Mouse (Mus musculus) kidney, embryonic 15.5 days (tissue): ENCODE measurements around the gene Tbx1. TPM values are rescaled to one million over a fixed set of nuclear protein-coding genes. Genes with fewer than 3 reads are reported as not detected.

Experiments used
- ATAC-seq: fragments of 200-750 bp; cut with Nextera tagmentation; replicated peaks from 2 replicates; pipeline ENCODE4 v1.8.0; 2017; ENCODE audit warnings: moderate TSS enrichment; ENCODE audit not compliant: low FRiP score
- H3K27ac ChIP-seq: fragments of 300-500 bp; sonication (generic); 2 replicates; pipeline ENCODE4 v1.5.1; 2015; ENCODE audit warnings: mild to moderate bottlenecking, inconsistent platforms
- H3K27me3 ChIP-seq: fragments of 300-500 bp; sonication (generic); 2 replicates; pipeline ENCODE4 v1.6.1; 2015; ENCODE audit warnings: inconsistent platforms
- H3K36me3 ChIP-seq: fragments of 300-500 bp; sonication (generic); 2 replicates; pipeline ENCODE4 v1.6.1; 2015; ENCODE audit warnings: inconsistent platforms
- H3K4me1 ChIP-seq: fragments of 300-500 bp; sonication (generic); 2 replicates; pipeline ENCODE4 v1.6.1; 2015; ENCODE audit warnings: inconsistent platforms
- H3K4me2 ChIP-seq: fragments of 300-500 bp; sonication (generic); 2 replicates; pipeline ENCODE4 v1.6.1; 2015; ENCODE audit warnings: moderate library complexity, mild to moderate bottlenecking, inconsistent platforms
- H3K4me3 ChIP-seq: fragments of 300-500 bp; sonication (generic); replicated peaks from 2 replicates; pipeline ENCODE4 v1.5.1; 2015; ENCODE audit warnings: mild to moderate bottlenecking, inconsistent platforms
- H3K9ac ChIP-seq: fragments of 300-500 bp; sonication (generic); 2 replicates; pipeline ENCODE4 v1.6.1; 2015; ENCODE audit warnings: mild to moderate bottlenecking, inconsistent platforms
- H3K9me3 ChIP-seq: fragments of 300-500 bp; sonication (generic); replicated peaks from 2 replicates; pipeline ENCODE4 v1.6.1; 2016; ENCODE audit warnings: inconsistent platforms
- WGBS: fragments of 180-500 bp; shearing (Covaris S2); methylation state at CpG from one replicate; pipeline ENCODE4 v1.1.7; 2015; ENCODE audit warnings: mixed read lengths; 5-methylcytosine and 5-hydroxymethylcytosine counted together
- polyA plus RNA-seq: library from polyadenylated mRNA; unstranded; fragments of >200 nt; fragmentation: Nextera tagmentation; extraction: Ambion mirVana; gene quantifications from 2 replicates; pipeline ENCODE4 v1.2.1, GENCODE M21; 2015

Gene Tbx1
- polyA plus RNA-seq, 1 experiment from 2014 or later: 0.40 TPM

GRCm38 (mm10) chr16:18628948-18629340 lies 38.5 kb upstream of the Tbx1 start:
- 34% methylated on average over 2 of the region's 2 CpGs for WGBS
- Histone ChIP-seq H3K27me3 (peaks cover 67% of the 10 kb centered on the region), H3K36me3 (0 out of 2 replicates have a peak, but pooled peaks cover 2% of the 10 kb centered on the region), H3K9ac (peak overlapping the region; percentile 68), H3K4me3 (peak overlapping the region; percentile 74), H3K9me3 (no peaks in the 10 kb centered on the region), H3K4me1 (peaks cover 45% of the 10 kb centered on the region), H3K27ac (no peak overlapping the region), H3K4me2 (peak overlapping the region; percentile 95)
- no peak for ATAC-seq

- Histone ChIP-seq H3K27me3 (peaks cover 72% of the 10 kb centered on the region), H3K4me2 (peak overlapping the region; percentile 95), H3K9ac (peak overlapping the region; percentile 68; the same call in 1 of the 2 replicates), H3K36me3 (peaks cover 7% of the 10 kb centered on the region; the same call in 1 of the 2 replicates), H3K4me3 (peak overlapping the region; percentile 74), H3K27ac (no peak overlapping the region), H3K4me1 (peaks cover 45% of the 10 kb centered on the region), H3K9me3 (no peaks in the 10 kb centered on the region)
- WGBS: 80% methylated on average over 7 of the region's 7 CpGs
- no peak for ATAC-seq
Measured at GRCm38 (mm10) chr16:18628206-18628947, 37.9 kb upstream of the Tbx1 start.

- no peak overlapping the region for H3K27ac ChIP-seq
- no peak overlapping the region for H3K9ac ChIP-seq
- peaks cover 53% of the 10 kb centered on the region for H3K4me1 ChIP-seq
- H3K4me2 ChIP-seq: peak overlapping the region; percentile 73; the same call in 1 of the 2 replicates
- peaks cover 17% of the 10 kb centered on the region; the same call in 1 of the 2 replicates for H3K36me3 ChIP-seq
- ATAC-seq: no peak
- WGBS: 60% methylated on average over 3 of the region's 3 CpGs
- H3K9me3 ChIP-seq: no peaks in the 10 kb centered on the region
- peaks cover 85% of the 10 kb centered on the region for H3K27me3 ChIP-seq
- peak overlapping the region; percentile 45; the same call in 1 of the 2 replicates for H3K4me3 ChIP-seq
Measured at GRCm38 (mm10) chr16:18627163-18627562, 36.7 kb upstream of the Tbx1 start.

GRCm38 (mm10) chr16:18626376-18626878 lies 36.0 kb upstream of the Tbx1 start, which contains the start of gene Gm49601:
TSS of gene Gm49601 (minus strand) at chr16:18626427.
- Histone ChIP-seq H3K9ac (peak within 1 kb of the TSS; percentile 22), H3K4me1 (peaks cover 60% of the 10 kb centered on the region), H3K9me3 (no peaks in the 10 kb centered on the region), H3K4me2 (peak within 1 kb of the TSS; percentile 73), H3K27ac (no peak within 1 kb of the TSS), H3K27me3 (peaks cover 88% of the 10 kb centered on the region), H3K36me3 (peaks cover 17% of the 10 kb centered on the region; the same call in 1 of the 2 replicates), H3K4me3 (peak within 1 kb of the TSS; percentile 45)
- peak; percentile 29 for ATAC-seq
- WGBS: under 1% methylated on average over 65 of the region's 65 CpGs

- no peak overlapping the region for H3K27ac ChIP-seq
- WGBS: 12% methylated on average over 26 of the region's 26 CpGs
- ATAC-seq: peak; percentile 5; the same call in 1 of the 2 replicates
- H3K27me3 ChIP-seq: peaks cover 90% of the 10 kb centered on the region
- H3K9me3 ChIP-seq: no peaks in the 10 kb centered on the region
- peak overlapping the region; percentile 73 for H3K4me2 ChIP-seq
- peaks cover 17% of the 10 kb centered on the region; the same call in 1 of the 2 replicates for H3K36me3 ChIP-seq
- H3K4me3 ChIP-seq: peak overlapping the region; percentile 45
- H3K9ac ChIP-seq: peak overlapping the region; percentile 22; the same call in 1 of the 2 replicates
- H3K4me1 ChIP-seq: peaks cover 66% of the 10 kb centered on the region
Measured at GRCm38 (mm10) chr16:18625791-18626311, 35.4 kb upstream of the Tbx1 start.

GRCm38 (mm10) chr16:18625097-18625496 lies 34.6 kb upstream of the Tbx1 start:
- Histone ChIP-seq H3K4me2 (no peak overlapping the region), H3K9ac (no peak overlapping the region), H3K27me3 (peaks cover 91% of the 10 kb centered on the region), H3K27ac (no peak overlapping the region), H3K4me3 (no peak overlapping the region), H3K36me3 (peaks cover 17% of the 10 kb centered on the region; the same call in 1 of the 2 replicates), H3K4me1 (peaks cover 68% of the 10 kb centered on the region), H3K9me3 (no peaks in the 10 kb centered on the region)
- ATAC-seq: no peak
- WGBS: 48% methylated on average over 14 of the region's 14 CpGs

GRCm38 (mm10) chr16:18624641-18625040 lies 34.2 kb upstream of the Tbx1 start:
- Histone ChIP-seq H3K27me3 (peaks cover 95% of the 10 kb centered on the region), H3K4me3 (no peak overlapping the region), H3K9ac (no peak overlapping the region), H3K9me3 (no peaks in the 10 kb centered on the region), H3K4me1 (peaks cover 65% of the 10 kb centered on the region), H3K4me2 (no peak overlapping the region), H3K27ac (no peak overlapping the region), H3K36me3 (peaks cover 17% of the 10 kb centered on the region; the same call in 1 of the 2 replicates)
- 45% methylated on average over 15 of the region's 15 CpGs for WGBS
- ATAC-seq: no peak

- Histone ChIP-seq H3K4me2 (no peak overlapping the region), H3K4me3 (no peak overlapping the region), H3K9ac (no peak overlapping the region), H3K9me3 (no peaks in the 10 kb centered on the region), H3K27ac (no peak overlapping the region), H3K36me3 (peaks cover 17% of the 10 kb centered on the region; the same call in 1 of the 2 replicates), H3K27me3 (peaks cover 100% of the 10 kb centered on the region), H3K4me1 (peaks cover 59% of the 10 kb centered on the region)
- no peak for ATAC-seq
- 53% methylated on average over 15 of the region's 15 CpGs for WGBS
Measured at GRCm38 (mm10) chr16:18623751-18624540, 33.5 kb upstream of the Tbx1 start.

- peaks cover 56% of the 10 kb centered on the region for H3K4me1 ChIP-seq
- no peaks in the 10 kb centered on the region for H3K9me3 ChIP-seq
- H3K36me3 ChIP-seq: peaks cover 17% of the 10 kb centered on the region; the same call in 1 of the 2 replicates
- no peak overlapping the region for H3K9ac ChIP-seq
- no peak overlapping the region for H3K4me3 ChIP-seq
- no peak overlapping the region for H3K27ac ChIP-seq
- peaks cover 100% of the 10 kb centered on the region for H3K27me3 ChIP-seq
- H3K4me2 ChIP-seq: no peak overlapping the region
- WGBS: 42% methylated on average over 29 of the region's 29 CpGs
- ATAC-seq: no peak
Measured at GRCm38 (mm10) chr16:18622916-18623750, 32.7 kb upstream of the Tbx1 start.

- H3K9ac ChIP-seq: 0 out of 2 replicates have a peak within 1 kb of the TSS, but pooled peaks have one; percentile 18
- H3K4me2 ChIP-seq: peak within 1 kb of the TSS; percentile 94
- peaks cover 99% of the 10 kb centered on the region for H3K27me3 ChIP-seq
- peaks cover 57% of the 10 kb centered on the region for H3K4me1 ChIP-seq
- H3K27ac ChIP-seq: no peak within 1 kb of the TSS
- 11% methylated on average over 17 of the region's 17 CpGs for WGBS
- ATAC-seq: no peak
- peak within 1 kb of the TSS; percentile 52 for H3K4me3 ChIP-seq
- peaks cover 17% of the 10 kb centered on the region; the same call in 1 of the 2 replicates for H3K36me3 ChIP-seq
- no peaks in the 10 kb centered on the region for H3K9me3 ChIP-seq
Measured at GRCm38 (mm10) chr16:18622019-18622418, 31.5 kb upstream of the Tbx1 start, which contains the start of gene Gp1bb. TSS of gene Gp1bb (minus strand) at chr16:18622403.
